Mouse (Mus musculus): ENCODE measurements around the gene Bub1b. TPM values are rescaled to one million over a fixed set of nuclear protein-coding genes. Genes with fewer than 3 reads are reported as not detected.

Gene Bub1b
- 1 to 10 TPM; 2.1 to 3.3 (median 2.3) TPM for total RNA-seq (2022)

GRCm38 (mm10) chr2:118597673-118598568, at the start of gene Bub1b:
Gene Bub1b, plus strand, starts transcription at chr2:118598211.
- peak; percentile 82 to 87 for DNase-seq (ENCODE audit: low spot score in 2 of 2)

GRCm38 (mm10) chr2:118548421-118549221, 49.4 kb upstream of the Bub1b start:
- DNase-seq (ENCODE audit: low spot score in 2 of 2), result no peak

DNA sequence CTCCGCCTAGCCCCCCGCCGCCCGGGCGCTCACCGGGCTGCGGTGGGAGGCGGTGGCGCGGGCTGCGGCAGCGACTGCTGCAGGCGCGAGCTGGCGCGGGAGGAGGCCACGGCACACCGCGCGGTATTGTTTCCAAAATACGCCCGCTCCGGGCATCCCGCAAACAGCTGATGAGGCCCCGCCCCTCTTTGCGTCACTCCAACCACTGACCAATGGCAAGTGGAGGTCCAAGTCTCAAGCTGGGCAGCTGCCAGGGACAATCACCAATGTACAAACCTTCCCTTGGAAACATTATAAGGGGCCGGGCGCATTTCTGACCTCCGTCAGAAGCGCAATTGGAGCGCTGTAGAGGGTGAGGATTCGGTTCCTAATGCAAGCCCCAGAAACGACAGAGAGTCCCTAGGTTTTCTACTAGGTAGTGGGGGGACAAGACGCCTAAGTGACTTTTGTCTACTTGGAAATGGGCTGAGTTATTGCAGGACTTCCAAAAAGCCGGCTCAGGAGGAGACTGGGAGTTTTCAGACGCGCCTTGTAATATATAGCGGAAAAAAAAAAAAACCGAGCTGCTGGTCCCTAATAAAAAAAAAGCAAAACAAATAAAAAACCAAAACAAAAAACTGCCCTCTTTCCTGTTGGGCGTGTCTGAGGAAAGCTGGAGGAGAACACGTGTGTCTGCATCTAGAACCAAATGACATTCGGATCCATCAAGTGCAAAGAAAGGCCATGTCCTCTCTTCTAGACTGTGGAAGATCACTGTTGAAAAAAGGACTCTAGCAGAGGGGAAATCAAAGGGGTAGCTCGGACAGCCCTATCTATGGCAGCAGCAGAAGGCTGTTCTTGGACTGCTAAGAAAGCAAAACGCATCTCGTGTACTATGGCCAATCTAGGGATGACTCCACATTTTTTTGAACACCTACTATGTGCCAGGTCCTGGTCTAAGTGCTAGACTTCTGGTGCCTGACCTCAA, 48.2 kb upstream of the Bub1b start, which contains the start of gene Bmf:
TSS of gene Bmf (minus strand) at position 181 of the 967 bp plus-strand sequence.
- DNase-seq (ENCODE audit: low spot score in 2 of 2), result peak; percentile 93

DNA sequence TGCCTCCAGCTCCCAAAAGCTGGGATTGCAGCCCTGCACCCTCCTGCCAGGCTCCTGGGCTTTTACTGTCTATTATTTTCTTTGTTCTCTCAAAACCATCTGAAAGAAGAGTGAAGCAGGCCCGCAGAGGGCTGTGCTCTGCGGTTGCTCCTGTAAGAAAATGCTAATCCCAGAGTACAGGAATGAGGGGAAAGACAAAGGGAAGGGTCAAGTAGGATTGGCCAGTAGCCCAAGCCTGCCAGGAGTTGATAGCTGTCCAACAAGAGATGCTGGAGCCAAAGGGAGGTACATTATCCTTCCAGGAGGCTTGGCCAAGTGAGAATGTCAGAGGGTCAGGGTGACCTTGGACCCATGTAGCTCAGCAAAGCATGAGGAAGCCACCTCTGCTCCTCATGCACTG, 46.4 kb upstream of the Bub1b start:
- no peak for DNase-seq (ENCODE audit: low spot score in 2 of 2)

GRCm38 (mm10) chr2:118554356-118554990, 43.5 kb upstream of the Bub1b start:
- DNase-seq (ENCODE audit: low spot score in 2 of 2), result peak; percentile 56 to 75

DNA sequence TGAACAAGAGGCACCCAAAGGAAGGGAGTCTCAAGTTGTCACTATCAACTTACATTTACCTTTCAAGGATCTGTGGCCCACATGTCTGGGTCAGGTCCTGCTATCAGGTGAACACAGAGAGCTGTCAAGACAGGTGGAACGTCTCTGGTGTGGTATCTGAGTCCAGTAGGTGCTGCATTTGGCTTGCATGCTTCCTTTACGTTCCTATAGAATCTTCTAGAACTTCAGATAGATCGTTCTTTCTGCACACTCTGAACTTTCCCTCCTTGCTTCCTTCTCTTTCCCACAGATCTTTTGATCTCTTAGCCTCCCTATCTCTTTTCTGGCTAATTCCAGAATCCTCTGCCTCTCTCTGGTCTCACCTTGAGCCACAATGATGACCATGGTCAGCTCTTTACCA, 39.6 kb upstream of the Bub1b start:
- no peak for DNase-seq (ENCODE audit: low spot score in 2 of 2)

- no peak for DNase-seq (ENCODE audit: low spot score in 2 of 2)
Observed at GRCm38 (mm10) chr2:118562015-118562414, 36.0 kb upstream of the Bub1b start.

DNA sequence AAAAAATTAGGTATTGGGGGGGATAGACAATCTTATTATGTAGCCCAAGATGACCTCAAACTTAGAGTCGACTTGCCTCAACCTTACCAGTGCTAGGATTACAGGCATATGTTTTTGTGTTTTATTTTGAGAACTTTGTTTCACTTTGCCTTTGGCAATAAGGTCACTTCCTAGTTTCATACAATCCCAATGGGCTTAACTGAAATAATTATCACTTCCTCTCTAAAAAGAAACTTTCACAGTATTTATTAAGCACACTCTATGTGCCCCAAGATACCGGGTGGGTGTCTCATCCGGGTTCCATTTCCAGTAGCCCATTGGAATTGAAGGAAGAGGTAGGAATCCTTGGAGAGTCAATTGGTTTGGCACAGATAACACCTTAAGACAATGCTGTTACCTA, 35.6 kb upstream of the Bub1b start:
- DNase-seq (ENCODE audit: low spot score in 2 of 2), result no peak

DNA sequence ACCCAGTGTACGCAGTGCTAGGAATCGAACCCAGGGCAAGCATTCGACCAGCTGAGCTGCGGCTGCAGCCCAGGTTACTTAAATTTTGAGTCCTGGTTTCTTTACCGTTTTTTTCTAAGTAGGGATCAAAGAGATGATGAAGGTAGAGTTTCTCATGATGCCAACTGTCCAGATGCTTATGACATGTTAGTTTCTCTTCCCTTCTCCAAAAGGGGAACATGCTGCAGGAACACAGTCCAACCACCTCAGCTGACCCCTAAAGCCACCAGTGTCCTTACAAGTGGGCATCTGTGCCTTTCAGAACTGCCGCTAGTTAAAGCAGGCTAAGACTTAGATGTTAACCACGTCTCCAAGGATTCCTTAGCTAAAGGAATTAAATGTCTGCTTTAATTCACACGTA, 30.8 kb upstream of the Bub1b start:
- DNase-seq (ENCODE audit: low spot score in 2 of 2), result no peak

- DNase-seq (ENCODE audit: low spot score in 2 of 2), result no peak
Observed at GRCm38 (mm10) chr2:118570939-118571338, 27.1 kb upstream of the Bub1b start.

DNA sequence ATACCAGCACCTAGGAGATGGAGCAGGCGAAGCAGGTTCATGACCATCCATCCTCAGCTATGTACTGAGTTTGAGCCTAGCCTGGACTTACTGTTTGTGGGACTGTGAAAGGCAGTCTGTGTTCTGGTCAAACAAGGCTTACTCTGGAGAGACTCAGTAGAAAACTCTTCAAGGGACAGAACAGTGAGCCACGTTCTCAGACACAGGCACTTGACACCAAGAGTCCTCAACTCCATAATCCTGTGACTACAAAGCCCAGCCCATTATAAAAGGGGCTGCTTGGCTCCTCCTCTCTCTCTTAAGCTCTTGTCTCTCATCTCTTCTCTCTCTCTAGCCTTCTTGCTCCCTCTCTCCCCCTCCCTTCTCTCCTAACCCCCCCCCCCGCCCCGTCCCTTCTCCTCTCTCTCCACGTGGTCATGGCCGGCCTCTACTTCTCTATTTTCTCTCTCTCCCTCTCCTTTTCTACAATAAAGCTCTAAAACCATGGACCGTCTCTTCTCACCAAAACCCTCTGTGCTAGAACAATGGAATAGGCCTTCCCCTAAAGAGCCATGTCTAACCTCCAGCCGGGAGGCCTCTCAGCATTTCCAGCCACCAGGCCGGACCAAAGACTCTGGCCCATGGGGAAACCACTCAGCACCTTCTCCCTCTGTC, 25.7 kb upstream of the Bub1b start:
- DNase-seq (ENCODE audit: low spot score in 2 of 2), result no peak

GRCm38 (mm10) chr2:118573135-118573534, 24.9 kb upstream of the Bub1b start:
- DNase-seq (ENCODE audit: low spot score in 2 of 2), result no peak

- no peak for DNase-seq (ENCODE audit: low spot score in 2 of 2)
Observed at GRCm38 (mm10) chr2:118586013-118586412, 12.0 kb upstream of the Bub1b start.

- DNase-seq (ENCODE audit: low spot score in 2 of 2), result no peak
Observed at GRCm38 (mm10) chr2:118587686-118588085, 10.3 kb upstream of the Bub1b start.

GRCm38 (mm10) chr2:118591083-118591482, 6.9 kb upstream of the Bub1b start:
- DNase-seq (ENCODE audit: low spot score in 2 of 2), result no peak

DNA sequence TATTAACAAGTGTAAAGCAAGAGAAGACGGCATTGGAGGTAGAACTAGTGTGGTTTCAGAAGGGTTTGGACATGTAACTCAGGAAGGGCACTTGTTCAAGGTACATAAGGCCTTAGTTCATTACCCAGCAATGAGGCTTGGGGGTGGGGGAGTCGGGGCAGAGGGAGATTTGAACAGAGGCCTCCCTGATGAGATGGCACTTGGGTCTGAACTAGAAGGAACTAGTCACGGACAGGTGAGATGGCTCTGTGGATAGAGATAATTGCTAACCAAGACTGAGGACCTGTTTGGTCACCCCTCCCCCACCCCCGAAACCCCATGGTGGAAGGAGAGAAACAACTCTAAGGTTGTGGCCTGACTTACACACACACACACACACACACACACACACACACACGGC, 1.1 kb downstream of the Bub1b start:
- DNase-seq (ENCODE audit: low spot score in 2 of 2), result no peak

- no peak for DNase-seq (ENCODE audit: low spot score in 2 of 2)
Observed at GRCm38 (mm10) chr2:118601599-118602263, 3.7 kb downstream of the Bub1b start.

GRCm38 (mm10) chr2:118604091-118604490, 6.1 kb downstream of the Bub1b start:
- DNase-seq (ENCODE audit: low spot score in 2 of 2), result no peak

DNA sequence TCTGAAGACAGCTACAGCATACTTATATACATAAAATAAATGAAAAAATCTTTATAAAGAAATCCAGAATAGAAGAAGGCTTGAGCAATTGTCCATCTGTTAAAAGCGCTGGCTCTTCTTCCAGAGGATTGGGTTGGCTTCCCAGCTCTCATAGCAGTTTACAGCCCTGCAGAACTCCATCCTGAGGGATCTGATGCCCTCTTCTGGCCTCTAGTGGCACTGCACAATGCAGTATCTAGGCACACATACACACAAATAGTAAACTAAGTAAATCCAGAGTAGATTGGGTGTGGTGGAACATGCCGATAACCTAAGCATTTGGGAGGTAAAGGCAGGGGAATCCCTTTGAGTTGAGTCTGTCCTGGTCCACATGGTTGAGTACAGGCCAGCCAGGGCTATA, 8.0 kb downstream of the Bub1b start:
- no peak for DNase-seq (ENCODE audit: low spot score in 2 of 2)

DNA sequence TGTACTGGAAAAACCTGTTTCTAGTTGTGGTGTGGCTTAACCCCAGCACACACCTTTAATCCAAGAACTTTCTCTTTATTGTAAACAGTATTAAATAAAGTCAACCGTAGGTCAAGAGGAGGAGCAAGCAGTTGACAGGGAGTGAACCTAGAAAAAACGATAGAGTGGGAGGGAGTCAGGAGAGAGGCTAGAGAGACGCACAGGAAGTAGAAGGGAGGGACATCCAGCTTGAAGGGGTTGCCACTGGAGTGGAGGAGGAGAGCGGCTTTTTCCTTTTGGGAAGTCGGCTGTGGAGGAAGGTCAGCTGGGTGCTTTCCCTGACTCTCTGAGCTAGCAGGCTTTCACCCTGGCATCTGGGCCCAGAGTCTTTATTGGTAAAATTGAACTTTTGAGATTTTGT, 9.0 kb downstream of the Bub1b start:
- no peak for DNase-seq (ENCODE audit: low spot score in 2 of 2)

Measured in layer of hippocampus, adult 8-10 months (tissue).